Mouse (Mus musculus) lung, postnatal 0 days (tissue): ENCODE results near the gene Mst1r.

ENCODE experiments used
- CTCF ChIP-seq: IDR thresholded peaks from 2 replicates; pipeline ENCODE4 v1.5.1; 2016; ENCODE audit warnings: antibody characterized with exemption, mild to moderate bottlenecking
- EP300 ChIP-seq: IDR thresholded peaks from 2 replicates; pipeline ENCODE4 v1.6.1; 2016; ENCODE audit warnings: antibody characterized with exemption, mild to moderate bottlenecking, control low read depth

GRCm38 (mm10) chr9:107967437-107967836, 60.8 kb downstream of the Mst1r start:
- 0 out of 2 replicates have a peak, but pooled peaks have one; percentile 30 for TF ChIP-seq EP300
- TF ChIP-seq CTCF, result peak; percentile 13; the same call in 1 of the 2 replicates
